Mouse (Mus musculus) left cerebral cortex, adult 2 months (tissue): ENCODE measurements at regions not wholly inside any gene's neighbourhood (a gene's known extent, or its start where the extent isn't known, plus 50 kb on each side); places are given as distances from the start of the nearest gene placed in this dataset.
A peak's percentile ranks its signal among the peaks of the same experiment; 100 is the strongest.

Experiments used
- DNase-seq, 2 experiments: peaks; one replicate each; pipeline ENCODE4 v3.0.0; 2021 to 2022; ENCODE audit warnings: low spot score in 2 of 2, mixed read lengths in 1 of 2; ENCODE audit errors: extremely low spot score in 1 of 2
- H3K27ac ChIP-seq: fragments of 200-600 bp; 2 replicates; pipeline ENCODE4 v1.8.1; 2022
- H3K4me3 ChIP-seq: fragments of 200-600 bp; 2 replicates; pipeline ENCODE4 v1.8.1; 2022
- CTCF ChIP-seq: fragments of 200-600 bp; IDR thresholded peaks from 2 replicates; pipeline ENCODE4 v1.8.1; 2022; ENCODE audit warnings: antibody characterized with exemption, mild to moderate bottlenecking, moderate library complexity
- intact Hi-C: fragments of 180-260 bp; cut with DNase I; formaldehyde crosslinking; loops from one replicate; pipeline ENCODE4 v1.15.1; 2025

GRCm38 (mm10) chr3:155246628-155247027 lies 153.4 kb downstream of the Lrriq3 start:
- Histone ChIP-seq H3K27ac (no peak overlapping the region), H3K4me3 (no peak overlapping the region)
- DNase-seq, result no peak
- TF ChIP-seq CTCF, result no peak
- intact Hi-C loops, result no loop called here

- H3K27ac ChIP-seq, result no peak overlapping the region
- intact Hi-C loops, result no loop called here
- no peak for TF ChIP-seq CTCF
- no peak overlapping the region for H3K4me3 ChIP-seq
- no peak for DNase-seq
Measured at GRCm38 (mm10) chr3:155247124-155247523, 153.9 kb downstream of the Lrriq3 start.

- DNase-seq, result no peak
- no peak for TF ChIP-seq CTCF
- no peak overlapping the region for H3K27ac ChIP-seq
- intact Hi-C loops, result no loop called here
- no peak overlapping the region for H3K4me3 ChIP-seq
Measured at GRCm38 (mm10) chr3:155247929-155248328, 154.7 kb downstream of the Lrriq3 start.

DNA sequence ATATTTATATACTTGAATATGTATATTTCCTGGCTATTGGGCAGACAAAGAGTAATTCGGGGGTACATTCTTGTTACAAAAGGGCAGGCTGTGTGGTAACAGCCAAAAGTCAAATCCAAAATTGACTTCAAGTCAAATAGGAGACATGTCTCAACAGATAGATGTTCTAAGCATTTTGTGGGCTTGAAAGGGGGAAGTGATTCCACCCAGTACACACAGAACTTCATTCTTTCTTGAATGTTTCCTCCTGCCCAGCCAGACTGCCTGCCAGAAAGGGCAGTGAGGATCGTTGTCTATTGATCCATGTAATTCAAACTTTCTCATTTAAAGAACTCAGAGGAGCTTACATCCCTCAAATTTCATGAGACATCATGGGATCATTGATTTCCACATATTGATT lies 157.7 kb downstream of the Lrriq3 start:
- DNase-seq, result no peak
- no peak overlapping the region for H3K27ac ChIP-seq
- no peak overlapping the region for H3K4me3 ChIP-seq
- intact Hi-C loops, result no loop called here
- TF ChIP-seq CTCF, result no peak

GRCm38 (mm10) chr3:155298206-155298605 lies 205.0 kb downstream of the Lrriq3 start:
- intact Hi-C loops, result no loop called here
- Histone ChIP-seq H3K27ac (no peak overlapping the region), H3K4me3 (no peak overlapping the region)
- TF ChIP-seq CTCF, result no peak
- no peak for DNase-seq

GRCm38 (mm10) chr3:155298724-155299123 lies 205.5 kb downstream of the Lrriq3 start:
- TF ChIP-seq CTCF, result no peak
- Histone ChIP-seq H3K4me3 (no peak overlapping the region), H3K27ac (no peak overlapping the region)
- no peak for DNase-seq
- intact Hi-C loops, result no loop called here

GRCm38 (mm10) chr3:155322322-155322721 lies 229.1 kb downstream of the Lrriq3 start:
- no peak overlapping the region for H3K27ac ChIP-seq
- TF ChIP-seq CTCF, result no peak
- no peak overlapping the region for H3K4me3 ChIP-seq
- intact Hi-C loops, result no loop called here
- no peak for DNase-seq

DNA sequence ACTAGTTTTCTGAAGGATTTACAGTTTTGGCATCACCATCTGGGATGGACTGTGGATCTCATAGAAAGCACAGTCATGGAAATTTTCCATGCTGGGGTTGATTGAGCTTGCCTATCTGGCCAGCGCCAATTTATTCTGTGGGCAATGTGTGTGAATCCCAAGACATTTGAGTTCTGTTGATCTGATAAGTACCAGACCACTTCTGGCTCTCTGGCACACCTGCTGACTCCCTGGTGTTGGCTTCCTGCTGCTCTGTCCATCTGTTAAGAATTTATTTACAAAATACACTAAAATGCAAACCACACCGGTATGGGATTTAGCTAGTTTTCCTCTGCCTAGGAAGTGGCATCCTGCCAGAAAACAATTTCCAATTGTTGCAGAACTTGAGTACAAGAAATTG lies 236.5 kb downstream of the Lrriq3 start:
- no peak for TF ChIP-seq CTCF
- no peak overlapping the region for H3K27ac ChIP-seq
- DNase-seq, result no peak
- intact Hi-C loops, result no loop called here
- no peak overlapping the region for H3K4me3 ChIP-seq

DNA sequence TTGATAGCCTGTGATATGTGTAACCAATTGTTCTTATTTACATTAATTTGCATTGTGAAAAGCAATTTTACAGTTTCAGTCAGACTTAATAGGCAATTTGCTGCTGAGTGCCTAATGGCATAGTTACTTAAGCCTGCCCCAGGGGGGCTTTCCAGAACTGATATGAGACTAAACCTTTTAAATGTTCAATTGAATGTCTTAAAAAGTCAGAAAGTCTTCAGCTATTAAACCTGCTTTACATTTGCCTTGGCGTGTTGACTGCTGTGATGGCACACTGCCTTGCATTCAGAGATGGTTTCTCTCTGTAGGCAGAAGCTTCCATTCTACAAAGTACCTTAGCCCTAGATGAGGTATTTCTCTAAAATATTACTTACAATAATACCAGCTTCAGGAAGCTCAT lies 256.0 kb downstream of the Lrriq3 start:
- intact Hi-C loops, result no loop called here
- no peak for DNase-seq
- TF ChIP-seq CTCF, result no peak
- Histone ChIP-seq H3K4me3 (no peak overlapping the region), H3K27ac (no peak overlapping the region)

GRCm38 (mm10) chr3:155351636-155352035 lies 258.4 kb downstream of the Lrriq3 start:
- no peak for DNase-seq
- Histone ChIP-seq H3K27ac (no peak overlapping the region), H3K4me3 (no peak overlapping the region)
- intact Hi-C loops, result no loop called here
- peak; percentile 27 for TF ChIP-seq CTCF

DNA sequence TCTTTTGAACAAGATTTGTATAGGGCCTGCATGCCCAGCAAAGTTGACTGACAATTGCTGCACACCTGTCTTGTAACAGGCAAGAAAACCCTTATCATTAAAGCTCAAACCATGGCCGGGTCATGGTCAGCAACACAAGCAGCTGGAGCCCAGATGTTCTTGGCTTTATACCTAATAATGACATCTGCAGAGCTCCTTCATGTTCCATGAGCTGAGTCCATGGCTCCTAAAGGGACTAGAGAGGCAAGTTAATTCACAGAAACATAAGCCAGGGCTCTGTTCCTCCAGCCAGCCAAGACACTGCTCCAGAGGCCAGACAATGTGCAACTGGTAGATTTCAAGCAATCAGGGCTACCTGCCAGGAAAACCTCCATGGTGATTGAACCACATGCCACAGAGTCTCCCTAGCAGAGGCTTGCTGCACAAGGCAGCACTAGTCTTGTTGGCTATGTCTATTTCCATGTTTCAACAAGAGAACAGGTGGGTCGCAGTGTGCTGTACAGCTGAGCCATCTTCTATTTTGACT lies 259.1 kb downstream of the Lrriq3 start:
- TF ChIP-seq CTCF, result no peak
- no peak for DNase-seq
- intact Hi-C loops, result no loop called here
- H3K27ac ChIP-seq, result no peak overlapping the region
- no peak overlapping the region for H3K4me3 ChIP-seq

GRCm38 (mm10) chr3:155360399-155360798 lies 267.2 kb downstream of the Lrriq3 start:
- Histone ChIP-seq H3K27ac (no peak overlapping the region), H3K4me3 (no peak overlapping the region)
- intact Hi-C loops, result no loop called here
- TF ChIP-seq CTCF, result no peak
- DNase-seq, result peak; percentile 12 to 23

DNA sequence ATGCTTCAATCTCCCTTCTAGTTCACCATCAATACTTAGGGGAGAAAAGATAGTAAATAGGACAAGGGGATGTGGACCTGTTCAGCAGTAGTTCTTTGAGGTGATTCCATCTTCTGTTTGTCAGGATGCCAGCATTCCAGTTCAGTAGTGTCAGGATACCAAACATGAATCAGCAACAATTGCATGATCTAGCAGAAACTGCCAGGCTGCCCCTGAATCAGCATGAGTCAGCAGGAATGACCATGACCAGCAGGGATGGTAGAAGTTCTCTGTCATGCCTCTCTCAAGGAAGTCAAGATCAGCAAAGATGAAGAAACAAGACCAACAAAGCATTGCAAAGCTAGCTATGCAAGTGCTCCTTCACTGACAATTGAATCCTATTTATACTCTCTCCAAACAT lies 277.5 kb downstream of the Lrriq3 start:
- Histone ChIP-seq H3K27ac (no peak overlapping the region), H3K4me3 (no peak overlapping the region)
- no peak for TF ChIP-seq CTCF
- no peak for DNase-seq
- intact Hi-C loops, result no loop called here

DNA sequence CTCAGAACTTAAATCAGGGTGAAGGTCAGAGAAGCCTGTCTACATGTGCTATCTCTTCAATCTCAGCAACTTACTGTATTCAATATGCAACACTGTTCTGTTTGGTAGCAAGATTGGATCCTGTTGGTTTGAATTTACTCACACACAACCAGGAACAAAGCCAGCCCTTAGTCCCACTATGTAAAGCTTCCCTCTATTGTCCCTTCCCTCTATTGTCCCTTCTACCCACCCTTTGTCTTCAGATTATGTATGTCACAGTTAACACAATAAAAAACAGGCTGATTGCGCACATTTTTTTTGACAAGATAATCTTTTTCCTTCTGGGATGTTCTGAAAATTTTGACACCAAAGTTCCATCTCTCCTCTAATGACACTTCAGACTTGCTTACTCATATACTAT lies 280.4 kb downstream of the Lrriq3 start:
- DNase-seq, result no peak
- intact Hi-C loops, result no loop called here
- Histone ChIP-seq H3K27ac (no peak overlapping the region), H3K4me3 (no peak overlapping the region)
- TF ChIP-seq CTCF, result no peak
